Mouse (Mus musculus) liver, postnatal 0 days (tissue): ENCODE measurements around the gene Cp. TPM values are rescaled to one million over a fixed set of nuclear protein-coding genes. Genes with fewer than 3 reads are reported as not detected.

ENCODE experiments used
- ATAC-seq: fragments of 200-750 bp; cut with Nextera tagmentation; 2 replicates; pipeline ENCODE4 v1.8.0; 2017; ENCODE audit warnings: mild to moderate bottlenecking, moderate library complexity
- DNase-seq: peaks from one replicate; pipeline ENCODE4 v3.0.0-alpha.2; 2016
- H3K27ac ChIP-seq: fragments of 300-500 bp; sonication (generic); 2 replicates; pipeline ENCODE4 v1.5.1; 2014; ENCODE audit warnings: antibody characterized with exemption, moderate library complexity, mild to moderate bottlenecking, low read depth
- H3K27me3 ChIP-seq: fragments of 300-500 bp; sonication (generic); 2 replicates; pipeline ENCODE4 v1.6.1; 2014; ENCODE audit warnings: low read length, control low read depth, mixed read lengths; ENCODE audit not compliant: insufficient read depth
- H3K36me3 ChIP-seq: fragments of 300-500 bp; sonication (generic); replicated peaks from 2 replicates; pipeline ENCODE4 v1.6.1; 2014; ENCODE audit warnings: mild to moderate bottlenecking, control low read depth, low read length, moderate library complexity, mixed read lengths; ENCODE audit not compliant: insufficient read depth
- H3K4me1 ChIP-seq: fragments of 300-500 bp; sonication (generic); 2 replicates; pipeline ENCODE4 v1.6.1; 2014; ENCODE audit warnings: antibody characterized with exemption, mild to moderate bottlenecking, control low read depth; ENCODE audit not compliant: insufficient read depth
- H3K4me2 ChIP-seq: fragments of 300-500 bp; sonication (generic); 2 replicates; pipeline ENCODE4 v1.6.1; 2014; ENCODE audit warnings: low read depth, mild to moderate bottlenecking, low read length, moderate library complexity, mixed read lengths
- H3K4me3 ChIP-seq: fragments of 300-500 bp; sonication (generic); 2 replicates; pipeline ENCODE4 v1.5.1; 2014; ENCODE audit warnings: low read depth, low read length
- H3K9ac ChIP-seq: fragments of 300-500 bp; sonication (generic); replicated peaks from 2 replicates; pipeline ENCODE4 v1.6.1; 2014; ENCODE audit warnings: mild to moderate bottlenecking, moderate library complexity
- H3K9me3 ChIP-seq: fragments of 300-500 bp; sonication (generic); 2 replicates; pipeline ENCODE4 v1.6.1; 2016; ENCODE audit warnings: mild to moderate bottlenecking, control low read depth, low read length, mixed read lengths
- CTCF ChIP-seq: sonication (generic); IDR thresholded peaks from 2 replicates; pipeline ENCODE4 v1.5.1; 2016; ENCODE audit warnings: antibody characterized with exemption, low read depth
- EP300 ChIP-seq: IDR thresholded peaks from 2 replicates; pipeline ENCODE4 v1.6.1; 2016; ENCODE audit warnings: antibody characterized with exemption, low read depth, mild to moderate bottlenecking
- WGBS: fragments of 180-500 bp; shearing (Covaris S2); extraction: QIAGEN DNeasy Blood & Tissue Kit; methylation state at CpG from one replicate; pipeline ENCODE4 v1.1.7; 2014; ENCODE audit not compliant: insufficient replicate concordance; 5-methylcytosine and 5-hydroxymethylcytosine counted together
- polyA plus RNA-seq: library from polyadenylated mRNA; unstranded; fragments of >200 nt; fragmentation: Nextera tagmentation; extraction: Ambion mirVana; gene quantifications from 2 replicates; pipeline ENCODE4 v1.2.1, GENCODE M21; 2015

The Cp gene
- polyA plus RNA-seq, 1 experiment from 2014 or later: 272 TPM

DNA sequence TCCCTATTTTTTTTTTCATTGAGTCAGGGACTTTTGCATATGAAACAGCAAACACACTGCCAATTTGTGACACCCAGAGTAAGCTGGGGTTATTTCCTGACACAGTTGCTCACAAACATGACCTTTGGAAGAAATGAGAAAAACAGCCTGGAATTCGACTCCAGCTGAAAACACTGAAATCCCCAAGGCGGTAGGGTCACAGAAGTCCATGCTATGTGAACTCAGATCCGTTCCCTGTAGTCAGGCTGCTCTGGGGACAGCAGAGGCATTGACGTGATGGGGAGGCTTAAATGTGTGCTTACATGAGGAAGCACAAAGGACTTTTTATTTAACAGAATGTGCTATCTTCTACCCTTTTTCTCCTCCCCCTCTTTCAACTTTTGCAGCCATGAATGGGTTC is 21.6 kb downstream of the Cp start:
- Histone ChIP-seq H3K9me3 (no peaks in the 10 kb centered on the region), H3K4me3 (no peak overlapping the region), H3K4me2 (no peak overlapping the region), H3K36me3 (peaks cover 10% of the 10 kb centered on the region; the same call in 1 of the 2 replicates), H3K9ac (no peak overlapping the region), H3K4me1 (no peaks in the 10 kb centered on the region), H3K27ac (peak overlapping the region; percentile 79), H3K27me3 (no peaks in the 10 kb centered on the region)
- 43% methylated on average over 4 of the region's 4 CpGs for WGBS
- DNase-seq: peak; percentile 36
- TF ChIP-seq CTCF (no peak), EP300 (peak; percentile 50)
- ATAC-seq: peak; percentile 93

GRCm38 (mm10) chr3:19981156-19981555 is 24.3 kb downstream of the Cp start:
- Histone ChIP-seq H3K9ac (no peak overlapping the region), H3K4me3 (no peak overlapping the region), H3K36me3 (peaks cover 5% of the 10 kb centered on the region; the same call in 1 of the 2 replicates), H3K27ac (no peak overlapping the region), H3K27me3 (no peaks in the 10 kb centered on the region), H3K9me3 (no peaks in the 10 kb centered on the region), H3K4me1 (no peaks in the 10 kb centered on the region), H3K4me2 (no peak overlapping the region)
- DNase-seq (no peak), ATAC-seq (no peak)
- 66% methylated on average over 2 of the region's 2 CpGs for WGBS
- TF ChIP-seq EP300 (no peak), CTCF (no peak)

- Histone ChIP-seq H3K4me1 (no peaks in the 10 kb centered on the region), H3K9ac (no peak overlapping the region), H3K27ac (0 out of 2 replicates have a peak overlapping the region, but pooled peaks have one; percentile 6), H3K36me3 (peaks cover 10% of the 10 kb centered on the region; the same call in 1 of the 2 replicates), H3K9me3 (no peaks in the 10 kb centered on the region), H3K4me2 (no peak overlapping the region), H3K4me3 (no peak overlapping the region), H3K27me3 (no peaks in the 10 kb centered on the region)
- DNase-seq (no peak), ATAC-seq (no peak)
- TF ChIP-seq CTCF: no peak
- TF ChIP-seq EP300: no peak
Measured at GRCm38 (mm10) chr3:19982846-19983245, 26.0 kb downstream of the Cp start.

GRCm38 (mm10) chr3:19986123-19986522 is 29.3 kb downstream of the Cp start:
- TF ChIP-seq CTCF (no peak), EP300 (no peak)
- H3K36me3 ChIP-seq: peaks cover 12% of the 10 kb centered on the region; the same call in 1 of the 2 replicates
- no peak overlapping the region for H3K27ac ChIP-seq
- H3K9ac ChIP-seq: no peak overlapping the region
- ATAC-seq (no peak), DNase-seq (no peak)
- no peaks in the 10 kb centered on the region for H3K4me1 ChIP-seq
- 56% methylated on average over 3 of the region's 3 CpGs for WGBS
- H3K4me3 ChIP-seq: no peak overlapping the region
- no peaks in the 10 kb centered on the region for H3K27me3 ChIP-seq
- no peaks in the 10 kb centered on the region for H3K9me3 ChIP-seq
- no peak overlapping the region for H3K4me2 ChIP-seq

GRCm38 (mm10) chr3:19990031-19990430 is 33.2 kb downstream of the Cp start:
- no peaks in the 10 kb centered on the region for H3K27me3 ChIP-seq
- H3K4me1 ChIP-seq: no peaks in the 10 kb centered on the region
- H3K36me3 ChIP-seq: peaks cover 10% of the 10 kb centered on the region
- no peak overlapping the region for H3K4me3 ChIP-seq
- WGBS: 64% methylated on average over 3 of the region's 3 CpGs
- no peak overlapping the region for H3K4me2 ChIP-seq
- no peak overlapping the region for H3K9ac ChIP-seq
- ATAC-seq: 0 out of 2 replicates have a peak, but pooled peaks have one; percentile 26
- H3K27ac ChIP-seq: no peak overlapping the region
- no peaks in the 10 kb centered on the region for H3K9me3 ChIP-seq
- TF ChIP-seq CTCF (no peak), EP300 (no peak)
- no peak for DNase-seq

DNA sequence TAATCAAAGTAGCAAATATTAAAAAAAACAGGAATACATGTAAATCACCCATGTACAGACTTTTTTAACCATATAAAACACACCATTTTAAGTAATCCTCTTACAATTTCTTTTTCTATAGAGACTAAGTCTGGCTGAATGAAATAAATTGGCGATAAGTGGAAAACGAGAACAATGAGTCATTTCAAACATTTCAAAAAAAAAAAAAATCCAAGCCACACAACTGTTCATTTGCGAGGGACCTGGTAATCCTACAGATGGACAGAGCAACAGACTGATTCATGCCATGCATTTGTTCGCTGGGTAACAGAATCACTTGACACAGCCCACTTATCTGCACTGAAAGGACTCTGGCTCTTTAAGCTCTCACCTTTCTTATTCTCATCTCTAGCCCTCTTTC is 35.5 kb downstream of the Cp start:
- Histone ChIP-seq H3K4me1 (no peaks in the 10 kb centered on the region), H3K4me3 (no peak overlapping the region), H3K9ac (no peak overlapping the region), H3K4me2 (no peak overlapping the region), H3K27me3 (no peaks in the 10 kb centered on the region), H3K36me3 (peaks cover 6% of the 10 kb centered on the region), H3K27ac (no peak overlapping the region), H3K9me3 (no peaks in the 10 kb centered on the region)
- ATAC-seq (no peak), DNase-seq (no peak)
- no peak for TF ChIP-seq CTCF
- no peak for TF ChIP-seq EP300
- 81% methylated on average over 4 of the region's 4 CpGs for WGBS

DNA sequence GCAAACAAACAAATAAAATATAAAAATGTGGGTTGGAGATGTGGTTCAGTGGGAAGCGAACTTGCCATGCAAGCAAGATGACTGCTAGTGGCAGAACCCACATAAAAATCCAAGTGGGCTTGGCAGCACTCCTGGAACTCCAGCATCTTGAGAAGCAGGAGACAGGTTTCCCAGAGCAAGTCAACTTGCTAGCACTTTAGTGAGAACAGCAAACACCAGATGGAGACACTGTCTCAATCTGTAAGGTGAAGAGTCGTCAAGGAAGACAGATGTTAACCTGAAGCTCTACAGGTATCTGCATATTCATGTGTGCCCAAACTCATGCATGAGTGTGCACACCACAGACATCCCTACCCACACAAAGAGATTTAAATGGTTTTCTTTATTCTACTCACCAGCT is 42.7 kb downstream of the Cp start:
- Histone ChIP-seq H3K36me3 (peaks cover 18% of the 10 kb centered on the region), H3K4me2 (no peak overlapping the region), H3K27ac (no peak overlapping the region), H3K27me3 (no peaks in the 10 kb centered on the region), H3K4me1 (no peaks in the 10 kb centered on the region), H3K4me3 (no peak overlapping the region), H3K9me3 (no peaks in the 10 kb centered on the region), H3K9ac (no peak overlapping the region)
- DNase-seq (no peak), ATAC-seq (no peak)
- WGBS: 80% methylated on average over 2 of the region's 2 CpGs
- TF ChIP-seq EP300 (no peak), CTCF (no peak)
